Mouse (Mus musculus): Measurements from ENCODE around the gene Glmn. TPM values are rescaled to one million over a fixed set of nuclear protein-coding genes. Genes with fewer than 3 reads are reported as not detected.

Glmn gene
- 1.4 TPM in 2 replicates for polyA plus RNA-seq (2012; rRNA removed)

DNA sequence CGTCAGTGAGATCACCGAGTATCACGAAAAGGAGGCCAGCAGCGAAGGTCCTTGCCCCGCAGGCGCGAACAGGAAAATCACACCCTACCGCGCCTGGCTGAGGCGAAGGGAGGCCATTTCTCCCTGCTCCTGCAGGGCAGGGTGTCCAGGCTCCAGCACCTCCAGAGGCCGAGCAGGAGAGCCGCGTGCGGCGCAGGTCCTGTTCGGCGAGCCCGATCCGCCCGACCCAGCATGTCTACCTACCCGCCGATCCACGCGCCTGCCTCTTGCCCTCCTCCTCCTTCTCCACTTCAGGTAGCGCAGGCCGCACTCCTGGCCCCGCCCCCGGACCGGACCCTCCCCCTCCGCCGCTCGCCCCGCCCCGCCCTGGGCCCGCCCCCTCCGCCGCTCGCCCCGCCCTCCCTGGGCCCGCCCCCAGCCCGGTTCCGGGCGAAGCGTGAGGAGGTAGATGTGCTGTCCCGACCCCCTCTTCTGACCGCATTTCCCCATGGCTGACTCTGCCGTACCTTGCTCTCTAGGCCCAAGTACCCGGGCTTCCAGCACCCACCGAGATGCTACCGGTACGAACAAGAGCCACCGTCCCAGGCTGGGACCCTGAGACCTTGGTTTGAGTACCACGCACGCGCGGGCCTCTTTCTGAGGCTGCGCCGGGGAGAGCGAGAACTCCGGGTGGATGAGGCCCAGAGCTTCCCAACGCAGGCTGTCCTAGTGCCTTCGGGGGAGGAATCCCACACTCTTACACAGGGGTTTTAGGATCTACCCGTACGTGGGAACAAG is at the start of gene Glmn, which contains the start of gene Rpap2:
TSS of gene Glmn (minus strand) at position 588 of the 777 bp plus-strand sequence.
TSS of gene Rpap2 (plus strand) at position 73 of the 777 bp plus-strand sequence.
- DNase-seq (ENCODE audit: low read depth): peak; percentile 16

DNA sequence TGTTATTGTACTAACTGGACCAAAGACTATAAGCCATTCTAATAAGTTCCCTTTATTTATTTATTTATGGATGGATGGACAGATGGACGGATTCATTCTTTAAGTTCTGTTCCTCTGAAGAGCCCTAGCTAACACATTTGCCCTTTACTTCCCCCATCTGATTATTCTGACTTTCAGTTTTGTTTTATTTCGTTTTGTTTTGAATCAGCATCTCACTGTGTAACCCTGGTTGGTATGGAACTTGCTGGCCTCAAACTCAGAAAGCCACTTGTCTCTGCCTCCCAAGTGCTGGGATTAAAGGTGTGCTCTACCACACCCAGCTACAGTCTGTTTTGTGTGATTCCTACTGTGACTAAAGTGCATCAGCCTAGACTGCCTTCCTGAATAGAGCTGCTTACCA is 48.2 kb upstream of the Glmn start:
- no peak for DNase-seq (ENCODE audit: low read depth)

- no peak for DNase-seq (ENCODE audit: low read depth)
Observed at GRCm38 (mm10) chr5:107644595-107644994, 46.9 kb upstream of the Glmn start.

DNA sequence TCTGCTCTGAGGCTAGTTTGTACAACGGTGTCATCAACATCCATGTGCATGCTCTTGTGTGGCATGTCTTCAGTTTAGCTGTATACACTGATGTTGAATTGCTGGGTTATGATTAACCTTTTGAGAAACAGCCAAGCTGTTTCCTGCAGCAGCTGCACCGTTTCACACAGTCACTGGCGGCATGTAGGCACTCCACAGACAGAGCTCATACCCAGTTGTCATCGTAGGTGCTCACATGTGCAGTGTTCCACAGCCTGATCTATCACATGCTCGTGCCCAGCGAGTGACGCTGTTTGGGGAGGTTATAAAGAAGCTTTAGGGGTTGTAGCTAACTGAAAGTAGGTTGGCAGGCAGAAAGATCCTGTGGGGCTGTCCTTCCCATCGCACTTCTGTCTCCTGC is 40.7 kb upstream of the Glmn start:
- no peak for DNase-seq (ENCODE audit: low read depth)

- DNase-seq (ENCODE audit: low read depth): no peak
Observed at GRCm38 (mm10) chr5:107637106-107637505, 39.4 kb upstream of the Glmn start.

- DNase-seq (ENCODE audit: low read depth): no peak
Observed at GRCm38 (mm10) chr5:107633651-107634050, 36.0 kb upstream of the Glmn start.

- no peak for DNase-seq (ENCODE audit: low read depth)
Observed at GRCm38 (mm10) chr5:107621327-107621726, 23.6 kb upstream of the Glmn start.

DNA sequence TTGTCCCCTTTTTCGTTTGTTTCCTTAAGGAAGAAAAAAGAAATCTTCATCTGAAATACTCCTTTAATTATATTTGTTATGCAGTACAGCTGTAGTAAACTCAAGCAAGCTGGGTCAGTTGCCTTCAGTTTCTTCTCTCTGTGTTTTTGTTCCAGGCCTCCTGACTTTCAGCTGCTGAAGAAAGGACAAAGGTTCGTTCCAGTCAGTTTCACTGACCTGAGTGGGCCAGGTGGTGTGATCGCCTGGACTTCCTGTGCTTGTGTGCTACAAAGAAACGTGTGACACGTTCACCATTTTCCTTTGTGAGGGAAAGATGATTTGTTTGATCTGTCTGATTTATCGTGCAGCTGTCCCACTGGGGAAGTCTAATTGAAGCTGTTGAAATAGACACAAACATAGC is 20.3 kb upstream of the Glmn start:
- no peak for DNase-seq (ENCODE audit: low read depth)

GRCm38 (mm10) chr5:107611224-107611623 is 13.5 kb upstream of the Glmn start:
- DNase-seq (ENCODE audit: low read depth): no peak

- no peak for DNase-seq (ENCODE audit: low read depth)
Observed at GRCm38 (mm10) chr5:107598380-107598779, 692 bp upstream of the Glmn start.

GRCm38 (mm10) chr5:107569148-107569547 is 28.5 kb downstream of the Glmn start:
- DNase-seq (ENCODE audit: low read depth): no peak

- DNase-seq (ENCODE audit: low read depth): no peak
Observed at GRCm38 (mm10) chr5:107556969-107557368, 40.7 kb downstream of the Glmn start.

- no peak for DNase-seq (ENCODE audit: low read depth)
Observed at GRCm38 (mm10) chr5:107554336-107554735, 43.4 kb downstream of the Glmn start.

GRCm38 (mm10) chr5:107548444-107548843 is 49.2 kb downstream of the Glmn start:
- DNase-seq (ENCODE audit: low read depth): no peak

DNA sequence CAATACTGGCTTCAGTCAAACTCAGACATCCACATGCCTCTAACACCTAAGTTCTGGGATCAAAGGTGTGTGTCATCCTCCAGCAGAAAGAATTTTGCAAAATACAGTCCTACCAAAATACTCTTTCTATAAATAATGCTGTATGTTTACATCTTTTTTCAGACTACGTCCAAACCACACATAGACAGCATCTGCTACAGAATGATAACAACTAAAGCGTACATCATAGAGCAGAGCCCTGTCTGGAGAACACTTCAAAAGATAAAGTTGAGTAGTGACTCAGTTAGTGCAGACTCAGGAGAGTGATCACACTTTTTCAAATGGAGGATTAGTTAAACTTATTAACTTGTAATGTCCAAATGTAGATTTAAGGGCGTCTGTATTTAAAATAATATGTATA is 49.7 kb downstream of the Glmn start:
- DNase-seq (ENCODE audit: low read depth): no peak

DNA sequence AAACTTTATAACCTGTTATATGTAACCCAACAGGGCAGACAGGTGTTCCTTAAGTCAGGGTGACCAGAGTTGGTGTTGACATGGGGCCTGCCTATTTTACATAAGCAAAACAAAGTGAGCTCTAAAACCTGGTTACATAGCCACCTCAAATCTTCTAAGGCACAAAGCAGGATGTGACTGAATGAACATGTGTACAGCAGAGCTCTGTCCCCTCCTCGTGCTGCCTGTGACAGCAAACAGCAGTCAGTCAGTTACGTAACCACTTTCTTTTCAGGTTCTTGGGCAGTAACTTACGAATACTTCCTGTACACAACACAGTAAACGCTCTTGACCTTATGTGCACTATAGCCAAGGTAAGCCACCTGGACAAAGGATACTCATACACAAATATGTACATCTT is 51.8 kb downstream of the Glmn start:
- DNase-seq (ENCODE audit: low read depth): no peak

DNA sequence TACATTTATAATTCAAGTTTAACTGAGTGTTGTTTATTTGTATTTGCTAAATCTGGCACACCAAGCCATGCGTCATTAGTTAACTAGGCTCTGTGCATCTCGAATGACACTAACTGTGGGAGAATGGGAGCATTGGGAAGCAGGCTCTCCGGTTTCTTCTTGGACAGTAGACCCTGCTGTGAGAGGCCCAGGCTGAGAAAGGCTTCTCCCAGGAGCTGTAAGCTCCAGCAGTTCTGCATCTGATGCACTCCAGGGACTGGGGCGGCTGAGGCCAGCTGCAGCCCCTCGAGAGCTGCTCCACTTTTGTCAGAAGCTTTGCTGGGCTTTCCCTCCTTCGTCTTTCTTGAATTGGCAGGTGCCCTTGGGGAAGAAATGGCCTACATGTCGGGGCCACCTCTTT is 56.0 kb downstream of the Glmn start:
- no peak for DNase-seq (ENCODE audit: low read depth)

- no peak for DNase-seq (ENCODE audit: low read depth)
Observed at GRCm38 (mm10) chr5:107534581-107534980, 63.1 kb downstream of the Glmn start, which contains the start of gene 1700028K03Rik. 1700028K03Rik (plus strand) TSS chr5:107534709.

DNA sequence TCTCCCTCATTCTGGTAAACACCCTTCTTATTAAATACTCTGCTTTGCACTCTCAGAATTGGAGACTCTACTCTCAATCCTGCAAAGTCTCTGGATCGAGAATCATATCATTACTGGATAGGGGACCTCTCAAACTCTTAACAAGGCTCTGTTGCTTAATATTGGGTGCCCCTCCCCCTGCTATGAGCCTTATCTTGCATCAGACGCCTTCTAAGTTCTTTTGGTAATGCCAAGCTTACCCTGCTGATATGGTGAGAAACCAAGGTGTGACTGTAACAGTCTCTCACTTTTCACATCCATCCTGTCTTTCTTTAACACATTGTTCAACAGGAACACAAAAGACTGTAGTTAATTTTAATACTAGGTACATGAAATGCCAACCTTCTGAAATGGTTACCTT is 64.1 kb downstream of the Glmn start:
- no peak for DNase-seq (ENCODE audit: low read depth)

DNA sequence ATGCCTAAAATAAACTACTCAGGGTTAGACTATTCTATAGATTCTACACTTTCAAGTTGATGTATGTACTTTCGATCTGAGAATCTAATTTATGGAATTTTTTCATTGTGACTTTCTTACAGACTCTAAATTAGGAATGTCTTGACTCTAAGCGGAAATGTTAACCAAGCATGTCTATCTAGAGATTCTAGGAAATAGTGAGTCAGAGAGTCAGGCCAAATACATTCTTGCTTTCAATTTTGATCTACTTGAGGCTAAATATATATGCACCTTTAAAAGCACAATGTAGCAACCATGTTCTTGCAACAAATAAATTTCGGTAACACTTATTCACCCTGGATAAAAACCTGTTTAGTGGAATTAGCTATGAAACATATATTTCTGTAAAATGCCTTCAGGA is 68.8 kb downstream of the Glmn start:
- DNase-seq (ENCODE audit: low read depth): no peak

DNA sequence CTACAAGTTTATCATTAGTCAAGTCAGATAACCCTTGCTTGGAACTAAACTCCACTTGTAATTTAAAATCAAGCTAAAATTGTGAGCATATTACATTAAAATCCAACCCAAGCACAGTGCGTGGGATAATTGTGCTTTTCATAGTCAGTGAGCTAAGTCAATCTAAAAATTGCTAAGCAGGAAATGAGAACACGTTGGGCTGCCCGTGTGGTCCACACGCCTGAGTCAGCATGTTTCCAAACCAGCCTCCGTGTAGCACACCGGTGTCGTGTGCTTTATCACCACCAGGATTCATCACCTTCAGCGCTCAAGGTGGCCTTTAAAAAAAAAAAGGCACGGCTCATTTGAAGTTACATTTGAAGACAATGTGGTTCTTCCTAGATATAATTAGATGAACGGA is 73.4 kb downstream of the Glmn start:
- DNase-seq (ENCODE audit: low read depth): no peak

- DNase-seq (ENCODE audit: low read depth): no peak
Observed at GRCm38 (mm10) chr5:107521897-107522296, 75.8 kb downstream of the Glmn start.

GRCm38 (mm10) chr5:107521386-107521785 is 76.3 kb downstream of the Glmn start:
- no peak for DNase-seq (ENCODE audit: low read depth)

GRCm38 (mm10) chr5:107518602-107519001 is 79.1 kb downstream of the Glmn start:
- no peak for DNase-seq (ENCODE audit: low read depth)
